Mouse (Mus musculus) intestine, embryonic 14.5 days (tissue): ENCODE data around the gene Tmem258. TPM values are rescaled to one million over a fixed set of nuclear protein-coding genes. Genes with fewer than 3 reads are reported as not detected.

Source experiments
- ATAC-seq: fragments of 200-750 bp; cut with Nextera tagmentation; replicated peaks from 2 replicates; pipeline ENCODE4 v1.8.0; 2017; ENCODE audit warnings: low read depth, moderate number of reproducible peaks, moderate TSS enrichment, moderate library complexity; ENCODE audit not compliant: low FRiP score, low TSS enrichment
- DNase-seq: peaks from one replicate; pipeline ENCODE4 v3.0.0-alpha.2; 2018; ENCODE audit warnings: low spot score
- H3K27ac ChIP-seq: fragments of 300-500 bp; sonication (generic); 2 replicates; pipeline ENCODE4 v1.5.1; 2014; ENCODE audit warnings: low read depth, mild to moderate bottlenecking, control low read depth
- H3K27me3 ChIP-seq: fragments of 300-500 bp; sonication (generic); replicated peaks from 2 replicates; pipeline ENCODE4 v1.6.1; 2014; ENCODE audit warnings: low read length, control low read depth; ENCODE audit not compliant: control insufficient read depth, insufficient read depth
- H3K36me3 ChIP-seq: fragments of 300-500 bp; sonication (generic); 2 replicates; pipeline ENCODE4 v1.6.1; 2014; ENCODE audit warnings: low read length, control low read depth; ENCODE audit not compliant: control insufficient read depth, insufficient read depth
- H3K4me1 ChIP-seq: fragments of 300-500 bp; sonication (generic); replicated peaks from 2 replicates; pipeline ENCODE4 v1.6.1; 2014; ENCODE audit warnings: low read length, control low read depth, mixed read lengths; ENCODE audit not compliant: control insufficient read depth, insufficient read depth
- H3K4me2 ChIP-seq: fragments of 300-500 bp; sonication (generic); 2 replicates; pipeline ENCODE4 v1.6.1; 2014; ENCODE audit warnings: low read length
- H3K4me3 ChIP-seq: fragments of 300-500 bp; sonication (generic); 2 replicates; pipeline ENCODE4 v1.5.1; 2014; ENCODE audit warnings: low read depth, low read length, control low read depth, mixed read lengths
- H3K9ac ChIP-seq: fragments of 300-500 bp; sonication (generic); 2 replicates; pipeline ENCODE4 v1.6.1; 2014; ENCODE audit warnings: mild to moderate bottlenecking, low read length
- H3K9me3 ChIP-seq: fragments of 300-500 bp; sonication (generic); 2 replicates; pipeline ENCODE4 v1.6.1; 2016; ENCODE audit warnings: low read length, control low read depth; ENCODE audit not compliant: control insufficient read depth
- WGBS: fragments of 180-500 bp; shearing (Covaris S2); extraction: QIAGEN DNeasy Blood & Tissue Kit; methylation state at CpG from one replicate; pipeline ENCODE4 v1.1.7; 2014; 5-methylcytosine and 5-hydroxymethylcytosine counted together
- polyA plus RNA-seq: library from polyadenylated mRNA; unstranded; fragments of >200 nt; fragmentation: Nextera tagmentation; extraction: Ambion mirVana; gene quantifications from 2 replicates; pipeline ENCODE4 v1.2.1, GENCODE M21; 2014

Tmem258 gene
- polyA plus RNA-seq, 1 experiment from 2014 or later, result 499 TPM

GRCm38 (mm10) chr19:10219108-10219507, 15.3 kb downstream of the Tmem258 start:
- H3K27ac ChIP-seq, result no peak overlapping the region
- H3K9me3 ChIP-seq, result no peaks in the 10 kb centered on the region
- H3K36me3 ChIP-seq, result peaks cover 23% of the 10 kb centered on the region
- no peak overlapping the region for H3K9ac ChIP-seq
- 29% methylated on average over 3 of the region's 3 CpGs for WGBS
- H3K4me3 ChIP-seq, result no peak overlapping the region
- no peaks in the 10 kb centered on the region for H3K27me3 ChIP-seq
- no peak overlapping the region for H3K4me2 ChIP-seq
- DNase-seq (peak; percentile 79), ATAC-seq (peak; percentile 4; the same call in 1 of the 2 replicates)
- H3K4me1 ChIP-seq, result peaks cover 21% of the 10 kb centered on the region; the same call in 1 of the 2 replicates

- H3K9ac ChIP-seq, result no peak overlapping the region
- H3K27ac ChIP-seq, result no peak overlapping the region
- H3K4me3 ChIP-seq, result no peak overlapping the region
- DNase-seq, result no peak
- H3K9me3 ChIP-seq, result no peaks in the 10 kb centered on the region
- peaks cover 25% of the 10 kb centered on the region for H3K4me1 ChIP-seq
- H3K4me2 ChIP-seq, result no peak overlapping the region
- peaks cover 24% of the 10 kb centered on the region for H3K36me3 ChIP-seq
- H3K27me3 ChIP-seq, result no peaks in the 10 kb centered on the region
- 56% methylated on average over 6 of the region's 6 CpGs for WGBS
- no peak for ATAC-seq
Observed at GRCm38 (mm10) chr19:10219593-10219992, 15.8 kb downstream of the Tmem258 start.

DNA sequence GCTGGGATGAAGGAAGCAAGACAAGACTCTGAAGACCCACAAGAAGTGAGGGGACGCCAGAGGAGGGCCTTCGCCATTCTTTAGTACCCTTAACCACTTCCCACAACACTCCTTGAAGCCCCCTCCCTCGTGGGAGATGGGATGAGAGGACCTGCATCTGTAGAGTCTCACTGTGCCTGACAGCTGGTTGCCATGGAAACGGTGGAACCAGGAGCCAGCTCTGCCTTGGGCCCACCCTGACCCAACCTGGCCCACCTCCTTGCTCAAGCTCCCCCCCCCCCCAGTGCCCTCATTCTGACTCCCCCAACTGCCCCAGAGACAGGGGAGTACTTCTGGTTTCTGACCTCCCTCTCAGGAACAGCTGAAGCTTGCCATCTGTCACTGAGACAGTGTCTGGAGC, 17.8 kb downstream of the Tmem258 start:
- Histone ChIP-seq H3K27ac (peak overlapping the region; percentile 75), H3K36me3 (peaks cover 15% of the 10 kb centered on the region), H3K9me3 (no peaks in the 10 kb centered on the region), H3K27me3 (no peaks in the 10 kb centered on the region), H3K4me3 (no peak overlapping the region), H3K9ac (no peak overlapping the region), H3K4me2 (no peak overlapping the region), H3K4me1 (peaks cover 38% of the 10 kb centered on the region)
- WGBS, result 22% methylated on average over 4 of the region's 4 CpGs
- DNase-seq (peak; percentile 81), ATAC-seq (peak; percentile 43)

DNA sequence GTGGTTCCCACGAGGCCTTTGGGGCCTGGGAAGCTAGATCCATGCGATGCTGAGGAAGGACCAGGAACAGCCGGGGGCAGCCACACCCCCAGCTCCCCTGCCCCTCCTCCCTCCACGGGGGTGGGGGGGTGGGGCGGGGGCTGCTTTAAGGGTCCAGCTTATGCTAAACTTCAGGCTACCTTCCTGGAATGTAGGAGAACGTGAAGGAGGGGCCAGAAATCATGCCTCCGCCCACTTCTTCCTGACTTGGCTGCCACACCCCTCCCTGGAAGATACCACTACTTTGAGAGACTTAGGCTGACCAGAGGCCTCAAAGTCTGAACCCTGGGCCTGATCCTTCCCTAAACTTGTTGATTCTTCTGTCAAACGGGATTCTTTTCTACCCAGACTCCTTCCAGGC, 18.8 kb downstream of the Tmem258 start:
- peak; percentile 20 for ATAC-seq
- peaks cover 38% of the 10 kb centered on the region for H3K4me1 ChIP-seq
- WGBS, result 19% methylated on average over 8 of the region's 8 CpGs
- H3K4me3 ChIP-seq, result no peak overlapping the region
- peaks cover 6% of the 10 kb centered on the region; the same call in 1 of the 2 replicates for H3K36me3 ChIP-seq
- H3K4me2 ChIP-seq, result no peak overlapping the region
- H3K27me3 ChIP-seq, result no peaks in the 10 kb centered on the region
- DNase-seq, result no peak
- peak overlapping the region; percentile 75 for H3K27ac ChIP-seq
- no peaks in the 10 kb centered on the region for H3K9me3 ChIP-seq
- no peak overlapping the region for H3K9ac ChIP-seq

DNA sequence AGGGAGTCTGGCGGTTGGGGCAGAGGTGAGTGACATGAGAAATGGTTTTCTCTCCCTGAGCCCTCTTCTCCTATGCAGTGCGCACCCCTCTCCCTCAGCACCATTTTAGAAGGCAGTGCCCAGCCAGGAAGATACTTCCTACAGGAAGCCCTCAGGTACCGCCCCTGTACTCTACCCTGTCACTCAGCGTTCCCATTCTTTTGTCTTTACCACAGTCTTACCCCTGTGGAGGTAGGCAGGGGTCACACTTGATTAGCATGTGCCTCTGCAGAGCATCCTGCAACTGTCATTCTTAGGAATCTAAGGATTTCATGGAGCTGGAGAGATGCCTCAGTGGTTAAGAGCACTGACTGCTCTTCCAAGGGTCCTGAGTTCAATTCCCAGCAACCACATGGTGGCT, 19.7 kb downstream of the Tmem258 start:
- Histone ChIP-seq H3K9me3 (no peaks in the 10 kb centered on the region), H3K4me1 (peaks cover 38% of the 10 kb centered on the region), H3K4me3 (no peak overlapping the region), H3K27me3 (no peaks in the 10 kb centered on the region), H3K36me3 (peaks cover 15% of the 10 kb centered on the region; the same call in 1 of the 2 replicates), H3K9ac (no peak overlapping the region), H3K27ac (0 out of 2 replicates have a peak overlapping the region, but pooled peaks have one; percentile 75), H3K4me2 (no peak overlapping the region)
- ATAC-seq (no peak), DNase-seq (no peak)
- 66% methylated on average over 4 of the region's 4 CpGs for WGBS

- Histone ChIP-seq H3K4me2 (peak overlapping the region; percentile 43), H3K27ac (peak overlapping the region; percentile 70), H3K4me1 (peaks cover 38% of the 10 kb centered on the region), H3K36me3 (peaks cover 18% of the 10 kb centered on the region; the same call in 1 of the 2 replicates), H3K9ac (no peak overlapping the region), H3K4me3 (0 out of 2 replicates have a peak overlapping the region, but pooled peaks have one; percentile 11), H3K27me3 (no peaks in the 10 kb centered on the region), H3K9me3 (no peaks in the 10 kb centered on the region)
- WGBS, result 12% methylated on average over 26 of the region's 26 CpGs
- ATAC-seq, result 0 out of 2 replicates have a peak, but pooled peaks have one; percentile 3
- no peak for DNase-seq
Observed at GRCm38 (mm10) chr19:10224637-10225453, 21.0 kb downstream of the Tmem258 start.

DNA sequence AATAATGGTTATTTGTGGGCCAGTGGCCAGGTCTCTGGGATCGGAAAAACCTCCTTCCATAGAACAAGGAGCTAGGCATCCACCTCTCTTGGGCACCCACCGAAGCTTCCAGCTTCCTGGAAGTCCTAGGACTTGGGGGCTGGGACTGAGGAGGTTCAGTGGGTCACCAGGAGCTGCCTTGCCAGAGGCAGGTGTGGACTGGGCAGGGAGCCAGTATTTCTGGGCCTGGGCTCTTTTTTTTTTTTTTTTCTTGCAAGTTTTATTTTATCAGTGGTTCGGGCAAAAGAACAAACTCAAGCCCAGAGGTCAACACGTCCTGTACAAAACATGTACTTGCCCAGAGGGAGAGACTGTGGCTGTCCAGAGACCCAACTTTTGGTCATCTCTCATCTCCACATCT, 22.0 kb downstream of the Tmem258 start:
- DNase-seq (no peak), ATAC-seq (no peak)
- Histone ChIP-seq H3K4me3 (no peak overlapping the region), H3K9me3 (no peaks in the 10 kb centered on the region), H3K27ac (no peak overlapping the region), H3K4me1 (peaks cover 45% of the 10 kb centered on the region), H3K9ac (no peak overlapping the region), H3K27me3 (no peaks in the 10 kb centered on the region), H3K36me3 (peaks cover 15% of the 10 kb centered on the region; the same call in 1 of the 2 replicates), H3K4me2 (no peak overlapping the region)
- WGBS, result 51% methylated on average over 4 of the region's 4 CpGs

- DNase-seq, result no peak
- peak; percentile 25; the same call in 1 of the 2 replicates for ATAC-seq
- Histone ChIP-seq H3K4me2 (no peak overlapping the region), H3K4me1 (peaks cover 28% of the 10 kb centered on the region), H3K36me3 (peaks cover 15% of the 10 kb centered on the region; the same call in 1 of the 2 replicates), H3K27ac (no peak overlapping the region), H3K4me3 (no peak overlapping the region), H3K9ac (no peak overlapping the region), H3K27me3 (no peaks in the 10 kb centered on the region), H3K9me3 (no peaks in the 10 kb centered on the region)
- 11% methylated on average over 7 of the region's 7 CpGs for WGBS
Observed at GRCm38 (mm10) chr19:10231016-10231415, 27.2 kb downstream of the Tmem258 start.
